Mouse (Mus musculus): Measurements from ENCODE around the gene Cped1.

GRCm38 (mm10) chr6:22027854-22028253 lies 42.1 kb downstream of the Cped1 start:
- TF ChIP-seq EP300 (IDR thresholded peaks at IDR 0.05; ENCODE audit: low read depth) (no peak), CTCF (IDR thresholded peaks at IDR 0.05; ENCODE audit: low read depth) (no peak)
